Mouse (Mus musculus): Measurements from ENCODE around the gene C1qb. TPM values are rescaled to one million over a fixed set of nuclear protein-coding genes. Genes with fewer than 3 reads are reported as not detected.

Gene C1qb
- total RNA-seq, 2 experiments from 2014 or later, result 15.3 to 17.2 TPM

- intact Hi-C loops (cut with DNase I), result no loop called here
These were observed 30.9 kb downstream of the C1qb start for GRCm38 (mm10) chr4:136855081-136855480.

GRCm38 (mm10) chr4:136852989-136853388 is 33.0 kb downstream of the C1qb start:
- DNase-seq, result no peak
- intact Hi-C loops (cut with DNase I), result no loop called here

More at GRCm38 (mm10) chr4:136855081-136855480, 30.9 kb downstream of the C1qb start:
- peak; percentile 38 for DNase-seq

- no peak for DNase-seq
- intact Hi-C loops (cut with DNase I), result no loop called here
These were observed 33.9 kb downstream of the C1qb start for GRCm38 (mm10) chr4:136852119-136852518.

GRCm38 (mm10) chr4:136848565-136848964 is 37.4 kb downstream of the C1qb start:
- no peak for DNase-seq
- intact Hi-C loops (cut with DNase I), result no loop called here

- intact Hi-C loops (cut with DNase I), result no loop called here
- no peak for DNase-seq
These were observed 38.8 kb downstream of the C1qb start for GRCm38 (mm10) chr4:136847166-136847565.

- DNase-seq, result no peak
- intact Hi-C loops (cut with DNase I), result loop anchor here (5.0 kb wide), 1 partner anchor 166 kb away; no protein-coding TSS in a partner anchor
These were observed 43.2 kb downstream of the C1qb start for GRCm38 (mm10) chr4:136842802-136843201.

- no peak for DNase-seq
- intact Hi-C loops (cut with DNase I), result loop anchor here (5.0 kb wide), 1 partner anchor 165 kb away; no protein-coding TSS in a partner anchor
These were observed 44.0 kb downstream of the C1qb start for GRCm38 (mm10) chr4:136842033-136842432.

GRCm38 (mm10) chr4:136841056-136841455 is 44.9 kb downstream of the C1qb start:
- intact Hi-C loops (cut with DNase I), result loop anchor here (5.0 kb wide), 1 partner anchor 164 kb away; no protein-coding TSS in a partner anchor
- DNase-seq, result peak; percentile 88

- intact Hi-C loops (cut with DNase I), result no loop called here
These were observed 47.5 kb downstream of the C1qb start for GRCm38 (mm10) chr4:136838462-136838861.

GRCm38 (mm10) chr4:136838026-136838425 is 48.0 kb downstream of the C1qb start:
- DNase-seq, result no peak
- intact Hi-C loops (cut with DNase I), result no loop called here

More at GRCm38 (mm10) chr4:136838462-136838861, 47.5 kb downstream of the C1qb start:
- DNase-seq, result no peak

- DNase-seq, result peak; percentile 81
- intact Hi-C loops (cut with DNase I), result no loop called here
These were observed 49.5 kb downstream of the C1qb start for GRCm38 (mm10) chr4:136836387-136836931.

GRCm38 (mm10) chr4:136835621-136836386 is 50.2 kb downstream of the C1qb start, which contains the start of gene Ephb2:
Gene Ephb2, minus strand, starts transcription at chr4:136835988.
- intact Hi-C loops (cut with DNase I), result no loop called here
- DNase-seq, result peak; percentile 81

GRCm38 (mm10) chr4:136834815-136835620 is 51.0 kb downstream of the C1qb start:
- intact Hi-C loops (cut with DNase I), result no loop called here
- DNase-seq, result peak; percentile 59

GRCm38 (mm10) chr4:136834439-136834814 is 51.6 kb downstream of the C1qb start:
- DNase-seq, result no peak
- intact Hi-C loops (cut with DNase I), result no loop called here

- intact Hi-C loops (cut with DNase I), result no loop called here
- peak; percentile 60 for DNase-seq
These were observed 52.2 kb downstream of the C1qb start for GRCm38 (mm10) chr4:136833619-136834351.

GRCm38 (mm10) chr4:136832559-136833232 is 53.3 kb downstream of the C1qb start:
- no peak for DNase-seq
- intact Hi-C loops (cut with DNase I), result no loop called here

- intact Hi-C loops (cut with DNase I), result no loop called here
- no peak for DNase-seq
These were observed 55.6 kb downstream of the C1qb start for GRCm38 (mm10) chr4:136830272-136830823.
